Mouse (Mus musculus): Measurements from ENCODE around the gene Cacna2d1.

- TF ChIP-seq CTCF (IDR thresholded peaks at IDR 0.05; ENCODE audit: low read depth) (no peak), EP300 (IDR thresholded peaks at IDR 0.05; ENCODE audit: low read depth) (no peak)
Observed at GRCm38 (mm10) chr5:16252738-16253513, 318.4 kb downstream of the Cacna2d1 start.
